Mouse (Mus musculus): Measurements from ENCODE around the gene Col6a4. TPM values are rescaled to one million over a fixed set of nuclear protein-coding genes. Genes with fewer than 3 reads are reported as not detected.

The Col6a4 gene
- polyA plus RNA-seq, 1 experiment, result 3.9 TPM

GRCm38 (mm10) chr9:106119075-106119474 is 22.5 kb upstream of the Col6a4 start:
- H3K4me3 ChIP-seq (ENCODE audit: insufficient read depth, low read length), result no peak overlapping the region
- no peaks in the 10 kb centered on the region for H3K4me1 ChIP-seq (ENCODE audit: control insufficient read depth, insufficient read depth, low read length)
- no peak overlapping the region for H3K27ac ChIP-seq (ENCODE audit: insufficient read depth, low read length)
- TF ChIP-seq POLR2A (IDR thresholded peaks at IDR 0.05; ENCODE audit: extremely low read depth, insufficient read depth, low read length) (no peak), CTCF (IDR thresholded peaks at IDR 0.05; ENCODE audit: extremely low read depth, insufficient read depth, low read length) (no peak)

GRCm38 (mm10) chr9:106115801-106116424 is 19.3 kb upstream of the Col6a4 start:
- TF ChIP-seq POLR2A (IDR thresholded peaks at IDR 0.05; ENCODE audit: extremely low read depth, insufficient read depth, low read length) (no peak), CTCF (IDR thresholded peaks at IDR 0.05; ENCODE audit: extremely low read depth, insufficient read depth, low read length) (no peak)
- Histone ChIP-seq H3K4me1 (ENCODE audit: control insufficient read depth, insufficient read depth, low read length) (no peaks in the 10 kb centered on the region), H3K4me3 (ENCODE audit: insufficient read depth, low read length) (no peak overlapping the region), H3K27ac (ENCODE audit: insufficient read depth, low read length) (no peak overlapping the region)

GRCm38 (mm10) chr9:106112770-106113423 is 16.3 kb upstream of the Col6a4 start:
- Histone ChIP-seq H3K4me1 (ENCODE audit: control insufficient read depth, insufficient read depth, low read length) (no peaks in the 10 kb centered on the region), H3K27ac (ENCODE audit: insufficient read depth, low read length) (no peak overlapping the region), H3K4me3 (ENCODE audit: insufficient read depth, low read length) (no peak overlapping the region)
- TF ChIP-seq CTCF (IDR thresholded peaks at IDR 0.05; ENCODE audit: extremely low read depth, insufficient read depth, low read length), result peak; percentile 97
- TF ChIP-seq POLR2A (IDR thresholded peaks at IDR 0.05; ENCODE audit: extremely low read depth, insufficient read depth, low read length), result no peak

- H3K4me3 ChIP-seq (ENCODE audit: insufficient read depth, low read length), result no peak overlapping the region
- H3K4me1 ChIP-seq (ENCODE audit: control insufficient read depth, insufficient read depth, low read length), result no peaks in the 10 kb centered on the region
- no peak for TF ChIP-seq POLR2A (IDR thresholded peaks at IDR 0.05; ENCODE audit: extremely low read depth, insufficient read depth, low read length)
- no peak for TF ChIP-seq CTCF (IDR thresholded peaks at IDR 0.05; ENCODE audit: extremely low read depth, insufficient read depth, low read length)
These were observed 9.7 kb upstream of the Col6a4 start for GRCm38 (mm10) chr9:106106241-106106640.

GRCm38 (mm10) chr9:106104401-106104800 is 7.8 kb upstream of the Col6a4 start:
- H3K4me1 ChIP-seq (ENCODE audit: control insufficient read depth, insufficient read depth, low read length), result no peaks in the 10 kb centered on the region
- TF ChIP-seq POLR2A (IDR thresholded peaks at IDR 0.05; ENCODE audit: extremely low read depth, insufficient read depth, low read length), result no peak
- no peak for TF ChIP-seq CTCF (IDR thresholded peaks at IDR 0.05; ENCODE audit: extremely low read depth, insufficient read depth, low read length)
- no peak overlapping the region for H3K4me3 ChIP-seq (ENCODE audit: insufficient read depth, low read length)
- H3K27ac ChIP-seq (ENCODE audit: insufficient read depth, low read length), result no peak overlapping the region

More at GRCm38 (mm10) chr9:106106241-106106640, 9.7 kb upstream of the Col6a4 start:
- H3K27ac ChIP-seq (ENCODE audit: insufficient read depth, low read length), result no peak overlapping the region

- H3K4me1 ChIP-seq (ENCODE audit: control insufficient read depth, insufficient read depth, low read length), result no peaks in the 10 kb centered on the region
- no peak overlapping the region for H3K4me3 ChIP-seq (ENCODE audit: insufficient read depth, low read length)
- TF ChIP-seq CTCF (IDR thresholded peaks at IDR 0.05; ENCODE audit: extremely low read depth, insufficient read depth, low read length) (no peak), POLR2A (IDR thresholded peaks at IDR 0.05; ENCODE audit: extremely low read depth, insufficient read depth, low read length) (no peak)
- H3K27ac ChIP-seq (ENCODE audit: insufficient read depth, low read length), result no peak overlapping the region
These were observed 4.6 kb upstream of the Col6a4 start for GRCm38 (mm10) chr9:106101166-106101565.

GRCm38 (mm10) chr9:106100262-106100661 is 3.7 kb upstream of the Col6a4 start:
- Histone ChIP-seq H3K4me1 (ENCODE audit: control insufficient read depth, insufficient read depth, low read length) (no peaks in the 10 kb centered on the region), H3K27ac (ENCODE audit: insufficient read depth, low read length) (no peak overlapping the region), H3K4me3 (ENCODE audit: insufficient read depth, low read length) (no peak overlapping the region)
- no peak for TF ChIP-seq POLR2A (IDR thresholded peaks at IDR 0.05; ENCODE audit: extremely low read depth, insufficient read depth, low read length)
- no peak for TF ChIP-seq CTCF (IDR thresholded peaks at IDR 0.05; ENCODE audit: extremely low read depth, insufficient read depth, low read length)

GRCm38 (mm10) chr9:106099379-106100021 is 2.9 kb upstream of the Col6a4 start:
- H3K4me1 ChIP-seq (ENCODE audit: control insufficient read depth, insufficient read depth, low read length), result no peaks in the 10 kb centered on the region
- no peak overlapping the region for H3K27ac ChIP-seq (ENCODE audit: insufficient read depth, low read length)
- no peak for TF ChIP-seq CTCF (IDR thresholded peaks at IDR 0.05; ENCODE audit: extremely low read depth, insufficient read depth, low read length)
- TF ChIP-seq POLR2A (IDR thresholded peaks at IDR 0.05; ENCODE audit: extremely low read depth, insufficient read depth, low read length), result no peak
- H3K4me3 ChIP-seq (ENCODE audit: insufficient read depth, low read length), result no peak overlapping the region

- Histone ChIP-seq H3K4me3 (ENCODE audit: insufficient read depth, low read length) (no peak overlapping the region), H3K4me1 (ENCODE audit: control insufficient read depth, insufficient read depth, low read length) (no peaks in the 10 kb centered on the region), H3K27ac (ENCODE audit: insufficient read depth, low read length) (no peak overlapping the region)
- TF ChIP-seq POLR2A (IDR thresholded peaks at IDR 0.05; ENCODE audit: extremely low read depth, insufficient read depth, low read length), result no peak
- TF ChIP-seq CTCF (IDR thresholded peaks at IDR 0.05; ENCODE audit: extremely low read depth, insufficient read depth, low read length), result no peak
These were observed 15.1 kb downstream of the Col6a4 start for GRCm38 (mm10) chr9:106081528-106081927.

All from cortical plate, adult 2 months (tissue).